Mouse (Mus musculus) testis, postnatal 10 days (tissue): Measurements from ENCODE around the gene Lrp2.
"Not testable (repeated sequence)": the region's sequence is repeated elsewhere in the genome, so short reads cannot be mapped to it uniquely, and the experiment has no call there.

Experiments used
- DNase-seq: peaks from one replicate; pipeline ENCODE4 v3.0.0; 2021; ENCODE audit warnings: low spot score

Gene Lrp2

GRCm38 (mm10) chr2:69582861-69583260, 3.0 kb downstream of the Lrp2 start:
- no peak for DNase-seq

GRCm38 (mm10) chr2:69582068-69582467, 3.8 kb downstream of the Lrp2 start:
- not testable (repeated sequence) for DNase-seq

- no peak for DNase-seq
Measured at GRCm38 (mm10) chr2:69580091-69580490, 5.8 kb downstream of the Lrp2 start.

- no peak for DNase-seq
Measured at GRCm38 (mm10) chr2:69578206-69578605, 7.7 kb downstream of the Lrp2 start.

- DNase-seq, result no peak
Measured at GRCm38 (mm10) chr2:69576531-69576930, 9.3 kb downstream of the Lrp2 start.

DNA sequence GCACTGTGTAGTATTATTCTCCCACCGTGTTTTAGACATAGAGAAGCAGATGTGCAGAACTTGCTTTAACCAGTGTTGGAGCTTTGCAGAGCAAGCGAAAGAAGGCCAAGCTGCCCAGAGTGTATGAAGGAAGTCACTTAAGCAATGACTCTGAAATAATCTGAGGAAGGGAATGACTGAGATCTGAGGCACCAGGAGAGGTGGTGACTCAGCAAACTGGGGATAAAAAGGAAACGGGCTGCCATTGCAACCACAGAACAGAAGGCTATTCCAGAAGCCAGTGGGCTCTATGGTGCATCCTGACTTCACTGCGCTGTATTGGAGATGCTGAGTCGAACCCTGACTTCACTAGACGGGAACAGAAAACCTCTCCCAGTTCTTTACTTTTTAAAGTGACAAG, 10.9 kb downstream of the Lrp2 start:
- DNase-seq, result no peak

DNA sequence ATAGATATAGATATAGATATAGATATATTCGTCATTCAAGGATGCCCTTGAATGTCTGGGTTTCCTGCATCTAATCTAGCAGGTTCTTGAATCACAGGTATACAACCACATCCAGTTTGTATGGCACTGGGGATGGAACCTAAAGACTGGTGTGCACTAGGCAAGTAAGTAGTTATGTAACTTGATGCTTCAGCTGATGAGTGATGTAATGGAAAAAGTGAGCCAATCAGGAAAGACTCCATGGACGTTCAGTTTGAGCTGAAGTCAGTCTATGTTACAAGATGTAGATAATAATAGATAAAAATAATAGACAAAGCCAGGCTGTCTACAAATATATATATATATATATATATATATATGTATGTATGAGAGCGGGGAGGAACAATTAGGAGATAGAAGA, 11.6 kb downstream of the Lrp2 start:
- no peak for DNase-seq

- no peak for DNase-seq
Measured at GRCm38 (mm10) chr2:69573733-69574054, 12.2 kb downstream of the Lrp2 start.

- no peak for DNase-seq
Measured at GRCm38 (mm10) chr2:69573038-69573732, 12.7 kb downstream of the Lrp2 start.

DNA sequence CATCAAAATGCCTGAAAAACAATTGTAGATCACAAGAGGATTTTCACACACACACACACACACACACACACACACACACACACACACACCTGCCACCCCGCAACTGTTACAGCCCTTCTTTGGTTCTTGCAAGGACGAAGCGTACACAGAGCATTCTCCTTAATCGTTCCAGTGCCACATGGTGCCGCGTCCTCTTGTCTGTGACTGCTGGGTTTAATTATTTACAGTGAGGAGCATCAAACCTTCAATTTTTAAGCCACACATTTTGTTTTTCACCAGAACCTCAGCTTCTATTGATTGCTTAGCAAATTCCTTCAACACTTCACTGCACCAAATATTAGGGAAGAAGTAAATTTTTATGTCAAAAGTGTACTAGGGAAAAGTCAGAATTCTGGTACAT, 15.3 kb downstream of the Lrp2 start:
- DNase-seq, result no peak

DNA sequence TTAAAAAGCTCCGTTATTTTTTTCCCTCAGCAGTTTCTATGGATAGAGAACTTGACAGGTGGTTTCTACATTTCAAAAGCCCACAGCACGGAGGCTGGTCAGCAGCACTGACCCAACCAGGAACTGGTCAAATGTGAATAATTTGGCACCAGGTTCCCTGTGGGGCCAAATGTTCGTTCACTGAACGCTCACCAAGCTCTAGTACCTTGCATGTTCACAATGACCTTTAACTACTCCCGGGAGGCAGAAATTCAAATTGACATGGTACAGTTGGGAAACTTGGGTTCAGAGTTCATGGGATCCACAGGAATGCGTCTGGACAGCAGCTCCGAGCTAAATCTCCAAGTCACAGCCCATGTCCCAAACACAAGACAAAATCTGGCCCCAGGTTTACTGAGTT, 19.6 kb downstream of the Lrp2 start:
- no peak for DNase-seq

GRCm38 (mm10) chr2:69563492-69563891, 22.4 kb downstream of the Lrp2 start:
- no peak for DNase-seq

DNA sequence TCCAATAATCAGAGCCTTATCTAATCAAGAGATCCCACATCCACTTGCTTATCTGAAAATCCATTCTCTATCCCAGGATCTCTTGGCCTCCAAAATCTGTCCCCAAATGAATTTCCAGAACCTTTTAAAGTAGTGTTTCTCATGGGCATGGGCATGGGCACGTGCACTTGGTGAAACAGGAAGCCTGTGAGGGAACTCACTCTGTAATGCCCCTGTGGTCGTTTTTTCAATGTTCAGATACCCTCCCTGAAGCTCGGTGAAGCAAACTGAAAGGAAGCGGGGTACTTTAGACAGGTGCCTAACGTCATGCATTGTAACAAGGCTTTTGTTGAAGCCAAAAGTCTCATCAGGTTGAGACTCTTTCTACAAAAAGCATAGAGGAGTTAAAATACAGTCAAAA, 23.1 kb downstream of the Lrp2 start:
- DNase-seq, result no peak

GRCm38 (mm10) chr2:69560221-69560620, 25.6 kb downstream of the Lrp2 start:
- no peak for DNase-seq

DNA sequence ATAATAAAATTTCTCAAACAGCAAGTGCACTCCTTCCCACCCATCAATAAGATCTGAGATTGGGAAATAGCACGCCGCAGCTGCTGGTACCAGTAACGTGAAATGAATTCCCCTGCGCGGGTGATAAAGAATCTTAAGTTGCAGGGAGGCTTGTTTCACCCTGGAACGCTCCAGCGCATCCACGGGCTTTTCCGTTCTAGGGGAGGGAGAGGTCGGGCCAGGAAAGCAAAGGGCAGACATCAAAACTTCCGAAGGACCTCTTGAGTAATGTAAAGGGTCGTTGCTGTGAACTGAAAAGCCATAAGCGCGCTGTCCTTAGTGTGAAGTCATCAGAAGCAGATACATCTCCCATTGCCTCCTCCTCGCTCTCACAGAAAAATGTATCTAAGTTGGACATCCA, 26.5 kb downstream of the Lrp2 start:
- DNase-seq, result no peak

DNA sequence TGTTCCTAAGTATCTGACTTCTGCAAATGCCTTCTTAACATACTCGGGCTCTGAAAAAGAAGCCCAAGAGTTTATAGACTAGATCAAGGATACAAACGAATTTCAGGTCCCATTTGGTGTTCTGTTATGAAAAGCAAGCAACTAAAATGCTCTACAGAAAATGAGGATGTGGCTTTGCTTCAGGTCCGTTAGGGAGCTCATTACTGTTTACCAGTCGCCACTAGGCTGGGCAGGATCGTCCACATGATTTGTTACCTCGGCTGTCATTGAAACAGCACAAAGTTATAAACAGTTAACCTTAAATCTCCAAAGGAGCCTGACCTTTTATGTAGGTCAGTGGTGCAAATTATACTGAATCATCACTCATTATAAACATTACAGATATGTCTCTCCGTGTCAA, 29.2 kb downstream of the Lrp2 start:
- no peak for DNase-seq

- no peak for DNase-seq
Measured at GRCm38 (mm10) chr2:69551639-69552038, 34.2 kb downstream of the Lrp2 start.

DNA sequence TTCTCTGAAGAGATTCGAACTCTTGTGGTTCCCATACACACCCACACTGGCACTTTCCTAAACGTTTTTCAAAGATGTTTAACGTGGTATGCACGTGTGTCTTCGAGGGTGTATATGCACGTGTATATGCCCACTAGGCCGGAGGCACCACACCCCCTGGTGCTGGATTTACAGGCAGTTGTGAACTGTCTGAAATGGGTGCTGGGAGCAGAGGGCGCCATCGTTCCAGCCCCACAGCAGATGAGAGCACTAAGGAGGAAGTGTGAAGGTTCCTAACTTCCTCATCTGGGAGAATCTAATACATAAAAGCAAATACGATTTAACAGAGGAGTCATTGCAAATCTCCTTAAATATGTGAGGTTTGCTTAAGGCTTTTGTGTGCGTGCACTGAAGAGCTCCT, 39.0 kb downstream of the Lrp2 start:
- DNase-seq, result no peak

DNA sequence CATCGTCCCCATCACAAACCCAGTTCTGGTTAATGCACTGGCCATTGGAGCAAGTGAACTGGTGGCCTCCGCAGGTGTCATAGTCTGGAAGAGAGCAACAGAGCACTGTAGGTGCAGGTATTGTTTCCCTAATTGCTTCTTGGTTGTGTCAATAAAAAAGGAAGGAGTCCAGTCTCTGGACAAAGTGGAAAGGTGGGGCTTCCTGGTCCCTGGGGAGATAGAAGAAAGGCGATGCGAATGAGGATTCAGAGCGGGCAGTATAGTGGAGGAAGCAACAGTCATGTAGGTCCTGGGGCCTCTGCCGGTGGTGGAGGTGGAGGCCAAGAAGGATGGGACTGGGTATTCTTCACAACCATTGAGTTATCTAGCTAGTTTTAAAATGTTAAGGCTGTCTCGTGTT, 49.8 kb downstream of the Lrp2 start:
- no peak for DNase-seq

GRCm38 (mm10) chr2:69531528-69532055, 54.3 kb downstream of the Lrp2 start:
- DNase-seq, result no peak

- no peak for DNase-seq
Measured at GRCm38 (mm10) chr2:69530691-69531527, 55.0 kb downstream of the Lrp2 start.

DNA sequence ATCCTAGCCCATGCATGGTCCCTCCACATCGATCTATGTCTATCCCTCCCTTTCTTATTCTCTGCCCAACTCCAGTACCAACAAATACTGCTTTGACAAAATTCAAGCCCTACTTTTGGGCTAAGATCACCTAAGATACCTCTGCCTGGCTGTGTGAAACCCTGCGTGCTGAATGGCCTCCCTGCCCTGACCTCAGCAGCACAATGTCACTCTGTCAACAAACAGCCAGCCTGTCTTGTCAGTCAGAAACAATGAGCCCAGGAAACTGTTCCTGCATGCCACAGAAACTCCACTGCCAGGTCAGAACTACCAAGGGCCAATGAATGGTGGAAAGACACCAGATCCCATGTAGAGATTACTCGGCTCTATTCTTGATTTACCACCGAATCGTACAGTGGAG, 55.7 kb downstream of the Lrp2 start:
- DNase-seq, result no peak

DNA sequence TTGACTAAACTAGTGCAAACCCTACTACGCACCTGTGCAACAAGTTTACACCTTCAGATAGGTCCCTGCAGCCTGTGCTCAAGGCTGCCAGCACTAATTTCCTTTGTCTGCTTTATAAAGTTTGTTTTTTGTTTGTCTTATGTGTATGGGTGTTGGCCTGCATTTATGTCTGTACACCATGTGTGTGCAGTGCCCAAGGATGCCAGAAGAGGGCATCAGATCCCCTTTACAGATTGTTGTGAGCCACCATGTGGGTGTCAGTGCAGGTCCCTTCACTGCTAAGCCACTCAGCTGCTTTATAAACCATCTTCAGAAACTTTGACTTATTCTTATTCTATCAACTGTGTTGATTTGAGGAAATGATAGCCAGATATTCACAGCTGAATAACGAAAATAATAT, 65.6 kb downstream of the Lrp2 start:
- DNase-seq, result no peak

DNA sequence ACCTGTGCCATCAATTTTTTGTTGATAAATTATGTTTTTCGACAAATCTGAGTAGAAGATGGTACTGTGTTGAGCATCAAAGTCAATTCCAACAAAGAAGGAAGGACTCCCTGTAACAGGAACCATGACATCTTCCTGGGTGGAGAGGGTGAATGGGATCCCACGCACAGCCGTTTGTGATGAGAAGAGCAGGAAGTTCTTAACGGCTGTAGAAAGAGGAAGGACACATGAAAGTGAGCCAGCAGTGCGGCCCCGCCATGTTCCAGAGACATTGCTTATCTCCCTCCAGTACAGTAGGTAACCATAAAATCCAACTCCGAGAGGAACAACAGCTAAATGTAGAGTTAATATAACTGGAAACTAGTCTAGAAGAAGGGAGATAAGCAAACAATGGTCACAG, 67.6 kb downstream of the Lrp2 start:
- DNase-seq, result no peak
